Mouse (Mus musculus) frontal cortex, adult (tissue): ENCODE measurements at regions not wholly inside any gene's neighbourhood (a gene's known extent, or its start where the extent isn't known, plus 50 kb on each side); places are given as distances from the start of the nearest gene placed in this dataset.

Experiments
- ATAC-seq: cut with Nextera tagmentation; 2 replicates; pipeline ENCODE4 v1.9.2; 2017; ENCODE audit warnings: mild to moderate bottlenecking, moderate library complexity, mixed read lengths; ENCODE audit not compliant: low TSS enrichment

DNA sequence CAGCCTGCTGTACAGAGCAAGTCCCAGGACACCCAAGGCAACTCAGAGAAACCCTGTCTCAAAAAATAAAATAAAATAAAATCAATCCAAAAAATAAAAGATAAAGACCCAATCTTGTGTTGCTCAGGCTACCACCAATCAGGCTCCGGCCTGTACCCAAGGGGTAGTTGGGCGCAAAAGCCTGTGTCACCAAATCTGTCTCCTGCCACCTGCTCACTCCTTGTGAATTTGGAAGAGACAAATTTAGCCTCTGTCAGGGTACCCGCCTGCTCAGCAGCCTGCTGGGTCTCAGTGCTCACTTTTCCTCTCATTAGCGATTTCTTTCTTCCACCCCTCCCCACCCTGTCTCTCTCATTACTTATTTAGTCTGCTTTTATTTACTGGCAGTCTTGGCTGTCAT, 54.6 kb downstream of the Sox4 start:
- ATAC-seq = no peak

- no peak for ATAC-seq
Measured at GRCm38 (mm10) chr13:28892896-28893295, 60.6 kb downstream of the Sox4 start.

DNA sequence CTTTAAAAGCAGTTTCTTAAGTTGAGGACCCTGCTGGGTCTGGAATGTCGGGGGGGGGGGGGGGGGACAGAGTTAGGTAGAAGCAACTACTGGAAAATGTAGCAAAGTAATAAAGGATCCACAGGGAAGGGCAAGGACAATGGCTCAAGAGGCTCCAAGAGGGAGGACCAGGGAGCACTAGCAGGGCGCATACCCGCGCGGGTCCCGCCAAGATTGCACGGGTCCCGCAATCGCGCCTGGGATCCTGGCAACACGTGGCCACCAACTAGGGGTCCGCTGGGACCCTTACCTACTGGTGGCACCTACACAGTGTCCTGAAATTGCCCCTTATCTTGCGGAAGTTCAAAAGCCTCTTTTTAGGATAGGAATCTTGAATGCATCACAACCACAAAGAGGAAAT, 66.4 kb downstream of the Sox4 start:
- no peak for ATAC-seq

DNA sequence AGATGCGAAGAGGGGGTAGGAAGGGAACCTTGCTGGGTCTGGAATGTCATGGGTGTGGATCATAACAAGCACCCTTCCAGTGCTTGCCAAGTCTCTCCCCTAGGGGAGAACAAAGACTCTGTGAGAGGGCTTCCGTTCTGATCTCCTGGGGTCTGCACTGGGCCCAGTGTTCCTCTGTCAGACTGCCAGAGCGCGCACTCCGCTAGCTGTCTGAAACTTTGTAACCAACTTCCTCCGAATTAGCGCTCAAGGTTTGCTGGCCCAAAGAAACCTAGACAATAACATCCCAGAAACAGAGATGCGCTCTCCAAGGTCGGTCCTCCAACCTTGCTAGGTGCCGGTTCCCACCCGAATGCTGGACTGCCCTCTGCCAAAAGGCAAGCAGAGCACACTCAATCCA, 66.8 kb downstream of the Sox4 start:
- no peak for ATAC-seq

DNA sequence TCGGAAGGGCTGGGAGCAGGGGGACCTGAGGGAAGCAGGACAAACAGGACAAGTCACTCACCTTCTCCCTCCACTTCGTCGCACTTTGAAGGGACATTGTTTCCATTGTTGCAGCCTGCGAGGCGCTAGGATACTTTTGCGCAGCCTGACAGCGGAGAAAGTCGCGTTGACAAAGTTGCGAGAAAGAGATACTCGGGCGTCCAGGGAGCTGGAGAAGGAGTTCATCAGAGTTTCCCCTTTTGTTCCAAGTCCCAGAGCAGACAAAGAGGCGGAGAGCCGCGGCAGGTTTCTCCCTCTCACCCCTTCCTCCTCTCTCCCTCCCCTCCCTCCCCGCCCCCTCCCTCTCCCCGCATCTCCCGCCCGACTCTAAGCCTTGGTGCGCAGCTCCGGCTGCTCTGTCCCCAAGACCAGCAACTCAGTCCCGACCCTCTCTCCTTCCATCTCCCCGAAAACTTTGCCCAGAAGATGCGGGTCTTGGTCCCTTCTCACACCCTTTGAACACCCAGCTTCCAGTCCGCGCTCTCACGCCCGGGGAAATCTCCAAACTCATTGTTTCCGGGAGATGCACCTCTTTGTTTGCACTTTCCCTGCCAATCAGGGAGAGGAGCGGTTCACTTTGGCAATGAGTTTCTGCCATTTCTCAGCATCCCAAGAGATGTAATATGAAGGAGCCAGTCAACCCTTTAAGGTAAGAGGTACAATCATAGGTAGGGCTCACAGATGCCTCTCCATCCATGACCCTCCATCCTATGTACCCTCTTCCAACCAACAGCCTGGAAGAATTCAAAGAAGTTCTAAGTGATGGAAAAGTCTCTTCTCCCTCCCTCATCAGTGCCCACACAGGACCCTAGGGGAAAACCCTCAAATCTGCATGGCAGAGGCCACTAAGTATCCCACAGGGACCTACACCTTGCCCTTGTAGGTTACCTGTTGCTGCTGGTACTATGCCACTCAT, 68.2 kb downstream of the Sox4 start:
- ATAC-seq = no peak

DNA sequence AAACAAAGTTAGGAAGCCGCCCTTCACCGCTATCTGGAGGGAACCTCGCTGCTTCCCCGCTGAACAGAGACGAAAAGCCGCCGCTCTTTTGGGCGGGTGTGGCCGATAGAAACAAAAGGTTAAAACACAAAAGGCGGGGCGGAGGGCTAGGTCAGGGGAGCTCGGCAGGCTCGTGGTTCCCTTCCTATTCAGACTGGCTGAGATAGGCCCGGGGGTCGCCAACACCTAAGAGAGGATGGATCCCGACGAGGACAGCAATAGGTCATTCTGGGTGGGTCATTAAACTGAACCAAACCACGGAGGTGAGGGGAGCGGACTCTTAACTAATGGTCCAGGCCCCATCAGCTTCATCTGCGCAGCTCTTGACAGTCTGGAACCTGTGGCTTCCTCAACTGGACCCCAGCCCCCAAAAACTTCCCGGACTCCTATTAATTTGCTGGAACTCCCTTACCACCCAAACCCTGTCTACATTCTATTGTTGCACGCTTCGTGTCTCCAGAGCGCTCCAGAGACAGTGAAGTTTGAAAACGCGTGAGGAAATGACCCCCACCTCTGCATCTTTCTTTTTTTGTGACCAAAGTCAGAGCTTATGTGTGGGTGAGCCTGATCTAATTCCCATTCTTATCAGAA, 69.2 kb downstream of the Sox4 start:
- no peak for ATAC-seq

DNA sequence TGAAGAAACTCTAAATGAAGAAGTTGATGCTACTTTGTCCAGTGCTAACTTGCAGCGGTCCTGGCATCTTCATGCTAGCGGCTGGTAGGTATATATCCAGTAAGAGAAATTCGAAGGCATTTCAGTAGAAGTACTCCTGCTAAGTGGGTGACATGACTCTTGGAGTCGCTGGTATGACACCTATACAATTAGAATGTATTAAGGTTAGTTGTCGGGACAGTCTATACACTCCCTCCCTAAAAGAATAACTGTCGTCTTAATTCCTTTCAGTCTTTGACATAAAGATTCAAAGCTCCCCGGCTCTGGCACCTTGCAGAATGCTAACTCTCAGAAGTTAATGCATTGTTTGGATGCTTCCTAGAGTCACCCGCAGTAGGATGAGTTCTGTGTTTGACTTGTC, 70.1 kb downstream of the Sox4 start:
- ATAC-seq = no peak

DNA sequence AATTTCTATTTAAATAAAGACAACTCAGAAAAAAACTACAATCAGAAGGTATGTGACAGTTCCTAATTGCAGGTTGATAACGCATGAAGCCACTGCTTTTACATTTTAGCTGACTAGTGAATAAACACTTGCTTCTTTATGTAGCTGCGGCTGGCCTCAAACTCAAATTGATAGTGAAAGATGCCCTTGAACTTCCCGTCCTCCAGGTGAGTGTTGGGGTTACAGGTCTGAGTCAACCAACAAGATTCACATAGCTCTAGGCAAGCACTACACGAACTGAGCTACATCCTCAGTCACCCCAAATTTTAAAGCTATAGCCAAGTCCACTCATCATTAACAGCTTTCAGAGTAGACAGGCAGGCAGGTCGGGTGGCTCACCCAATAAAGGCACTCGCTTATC, 72.6 kb downstream of the Sox4 start:
- no peak for ATAC-seq

- ATAC-seq = no peak
Measured at GRCm38 (mm10) chr13:28878692-28879091, 74.8 kb downstream of the Sox4 start.

DNA sequence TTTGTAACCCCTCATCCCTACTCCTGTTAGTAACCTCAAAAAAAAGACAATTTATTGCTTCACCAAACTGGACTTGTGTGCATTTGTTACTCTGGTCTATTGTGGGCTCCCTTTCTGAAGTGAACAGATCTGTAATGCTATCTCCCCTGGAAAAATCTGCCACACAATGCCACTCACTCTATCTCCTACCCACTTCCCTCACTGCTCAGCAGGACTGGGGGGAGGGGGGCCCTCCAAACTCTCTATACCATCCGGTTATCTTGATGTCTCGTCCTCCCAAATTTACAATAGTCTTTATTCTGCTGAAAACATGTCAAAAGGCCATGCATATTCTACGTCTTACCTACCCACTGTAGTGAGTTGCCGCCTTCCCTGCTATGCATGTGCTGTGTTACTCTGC, 76.7 kb downstream of the Sox4 start:
- no peak for ATAC-seq

DNA sequence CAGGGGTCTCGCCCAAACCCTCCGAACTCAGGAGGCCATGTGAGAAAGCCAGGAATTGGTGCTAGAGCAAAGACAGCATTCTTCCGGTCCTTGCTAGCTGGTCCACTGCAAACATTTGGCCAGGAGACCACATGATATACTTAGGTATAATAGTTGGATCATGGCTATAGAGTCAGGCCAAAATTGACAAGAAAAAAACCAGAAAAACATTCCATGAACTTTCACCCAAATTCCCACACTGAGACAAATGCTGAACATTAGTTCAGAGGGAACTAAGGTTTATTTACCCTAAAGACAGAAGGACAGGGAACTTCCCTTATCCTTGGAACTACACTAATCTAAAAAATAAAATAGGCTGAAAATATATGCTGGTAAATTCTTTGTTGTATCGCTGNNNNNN, 82.8 kb downstream of the Sox4 start:
- ATAC-seq = no peak

GRCm38 (mm10) chr13:28867210-28867609, 86.3 kb downstream of the Sox4 start:
- ATAC-seq = no peak

GRCm38 (mm10) chr13:28866686-28867085, 86.8 kb downstream of the Sox4 start:
- ATAC-seq = no peak

GRCm38 (mm10) chr13:28860601-28861000, 92.9 kb downstream of the Sox4 start:
- no peak for ATAC-seq

- ATAC-seq = no peak
Measured at GRCm38 (mm10) chr13:28859829-28860427, 93.6 kb downstream of the Sox4 start.

- no peak for ATAC-seq
Measured at GRCm38 (mm10) chr13:28858001-28858400, 95.5 kb downstream of the Sox4 start.

DNA sequence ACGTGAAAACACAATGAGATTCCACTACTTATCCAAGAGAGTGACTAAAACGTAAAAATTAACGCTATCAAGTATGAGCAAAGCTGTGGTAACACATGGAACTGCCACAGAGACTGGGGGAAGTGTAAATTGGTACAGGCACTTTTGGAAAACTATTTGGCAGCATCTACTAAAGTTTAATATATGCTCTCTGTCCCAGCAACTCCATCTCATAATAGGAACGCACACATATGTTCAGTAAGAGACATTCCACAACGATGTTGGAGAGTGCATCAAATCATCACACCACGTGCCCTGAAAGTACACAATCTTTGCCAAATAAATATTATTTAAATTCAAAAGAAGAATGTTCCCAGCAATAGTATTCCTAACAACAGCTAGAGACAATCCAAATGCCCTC, 96.3 kb downstream of the Sox4 start:
- peak; percentile 79 for ATAC-seq

GRCm38 (mm10) chr13:28856472-28856871, 97.0 kb downstream of the Sox4 start:
- no peak for ATAC-seq

DNA sequence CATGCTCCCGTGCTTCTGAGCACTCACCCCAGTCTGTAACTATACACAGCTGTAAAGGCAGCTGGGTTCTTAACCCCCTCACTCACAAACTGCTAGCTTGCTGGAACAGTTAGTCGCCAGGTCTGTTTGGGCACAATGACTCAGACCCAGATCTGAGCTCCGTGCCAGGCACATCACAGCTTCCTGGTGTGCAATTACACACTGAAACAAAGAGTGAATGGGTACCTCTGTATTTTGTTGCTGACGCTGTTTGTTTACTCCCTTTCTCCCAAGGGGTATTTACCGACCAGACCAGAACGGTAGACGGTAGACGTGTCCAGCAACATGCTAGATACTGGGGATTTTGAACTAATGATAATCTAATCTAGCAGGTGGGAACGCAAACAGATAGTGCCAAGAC, 99.3 kb downstream of the Sox4 start:
- no peak for ATAC-seq

DNA sequence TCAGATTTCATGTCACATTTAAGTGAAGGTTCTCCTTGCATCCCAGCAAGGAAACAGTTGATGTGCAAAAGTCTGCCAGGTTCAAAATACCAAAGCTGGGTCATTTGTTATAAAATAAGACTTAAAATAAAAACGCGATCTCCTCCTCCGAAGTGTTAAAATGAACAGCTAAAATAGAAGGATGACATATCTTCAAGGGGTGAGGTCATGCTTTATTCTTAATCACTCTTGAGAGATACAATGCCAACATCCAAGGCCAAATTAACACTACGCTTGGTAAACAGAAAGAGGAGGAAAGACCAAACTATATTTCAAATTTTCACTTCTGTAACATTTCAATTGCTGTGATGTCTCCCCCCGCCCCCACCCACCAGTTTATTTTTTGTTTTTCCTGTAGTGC, 105.2 kb downstream of the Sox4 start:
- no peak for ATAC-seq

DNA sequence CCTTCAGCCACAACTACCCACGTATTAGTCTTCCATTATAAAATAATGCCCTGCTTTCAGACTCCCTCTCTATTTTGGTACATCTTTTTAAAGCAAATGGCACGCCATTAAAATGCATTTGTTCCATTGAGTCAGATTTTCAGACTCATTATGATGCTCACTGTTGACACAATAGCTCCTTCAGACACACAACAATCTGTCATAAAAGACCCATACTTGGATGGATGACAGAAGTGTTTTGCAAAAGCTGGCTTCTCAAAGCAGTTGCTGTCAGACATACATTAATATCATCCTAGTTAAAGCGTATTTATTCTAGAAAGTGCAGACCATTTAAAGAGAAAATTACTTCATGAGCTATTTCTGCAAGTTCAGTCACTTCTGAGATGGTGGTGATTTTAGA, 106.0 kb downstream of the Sox4 start:
- no peak for ATAC-seq

DNA sequence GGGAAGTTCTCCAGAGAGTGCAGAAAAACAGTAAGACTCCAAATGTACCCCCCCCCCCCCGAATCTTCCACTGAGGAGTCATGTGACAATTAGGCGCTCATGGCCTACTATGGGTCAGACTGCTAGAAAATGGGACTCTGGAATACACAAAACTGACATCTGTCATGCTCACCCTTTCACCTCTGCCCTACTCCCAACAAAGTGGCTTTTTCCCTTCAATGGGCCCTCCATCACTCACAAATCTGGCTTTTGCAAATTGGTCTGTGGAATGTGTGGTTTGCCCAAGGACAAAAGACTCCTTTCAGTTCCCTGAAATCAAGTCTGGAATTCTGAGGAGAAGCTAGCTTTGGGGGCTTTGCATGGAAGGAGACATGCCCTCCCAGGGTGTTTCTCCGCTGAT, 109.0 kb downstream of the Sox4 start:
- no peak for ATAC-seq

GRCm38 (mm10) chr13:28842811-28843210, 110.7 kb downstream of the Sox4 start:
- no peak; the same call in 1 of the 2 replicates for ATAC-seq
